Mouse (Mus musculus) MEL (cell line): Measurements from ENCODE around the gene Gm37240. TPM values are rescaled to one million over a fixed set of nuclear protein-coding genes. Genes with fewer than 3 reads are reported as not detected.

Experiments
- DNase-seq: peaks from one replicate; pipeline ENCODE4 v3.0.0; 2011; ENCODE audit warnings: low read depth, low spot score
- H3K27ac ChIP-seq: 2 replicates; pipeline ENCODE4 v1.5.1; 2012; ENCODE audit warnings: low read depth, mild to moderate bottlenecking, control low read depth, low read length, moderate library complexity; ENCODE audit not compliant: control insufficient read depth
- H3K27me3 ChIP-seq, 2 experiments: fragments of 150-350 bp in 1 of 2; sonication (generic) in 1 of 2; 2 replicates each; pipeline ENCODE4 v1.6.1; 2012; ENCODE audit warnings: low read length in 2 of 2, mild to moderate bottlenecking in 2 of 2, improper control_type of control experiment in 1 of 2, moderate library complexity in 1 of 2; ENCODE audit not compliant: insufficient read depth in 2 of 2, control insufficient read depth in 1 of 2
- H3K36me3 ChIP-seq, 2 experiments: 2 replicates each; pipeline ENCODE4 v1.6.1; 2012 to 2014; ENCODE audit warnings: low read length in 2 of 2, improper control_type of control experiment in 1 of 2, inconsistent platforms in 1 of 2, mild to moderate bottlenecking in 1 of 2; ENCODE audit not compliant: insufficient read depth in 2 of 2, control insufficient read depth in 1 of 2
- H3K4me1 ChIP-seq, 2 experiments: fragments of 150-350 bp in 1 of 2; sonication (generic) in 1 of 2; 2 replicates each; pipeline ENCODE4 v1.6.1; 2012; ENCODE audit warnings: low read length in 2 of 2, improper control_type of control experiment in 1 of 2, mild to moderate bottlenecking in 1 of 2; ENCODE audit not compliant: insufficient read depth in 2 of 2, control insufficient read depth in 1 of 2
- H3K4me3 ChIP-seq, 2 experiments: fragments of 150-350 bp in 1 of 2; sonication (generic) in 1 of 2; 2 replicates each; pipeline ENCODE4 v1.5.1; 2012; ENCODE audit warnings: low read depth in 2 of 2, low read length in 2 of 2, mild to moderate bottlenecking in 2 of 2, moderate library complexity in 2 of 2, control low read depth in 1 of 2, improper control_type of control experiment in 1 of 2; ENCODE audit not compliant: control insufficient read depth in 1 of 2, insufficient read depth in 1 of 2
- H3K79me2 ChIP-seq: 2 replicates; pipeline ENCODE4 v1.6.1; 2012; ENCODE audit warnings: mild to moderate bottlenecking, low read length, moderate library complexity; ENCODE audit not compliant: control insufficient read depth, poor library complexity, insufficient read depth
- H3K9ac ChIP-seq: 2 replicates; pipeline ENCODE4 v1.6.1; 2012; ENCODE audit warnings: low read depth, mild to moderate bottlenecking, control low read depth, low read length, moderate library complexity; ENCODE audit not compliant: control insufficient read depth, poor library complexity, severe bottlenecking
- H3K9me3 ChIP-seq: fragments of 150-350 bp; sonication (generic); replicated peaks from 2 replicates; pipeline ENCODE4 v1.6.1; 2012; ENCODE audit warnings: mild to moderate bottlenecking, low read length, improper control_type of control experiment, moderate library complexity; ENCODE audit not compliant: insufficient read depth
- CHD2 ChIP-seq: IDR thresholded peaks from 2 replicates; pipeline ENCODE4 v1.6.1; 2011; ENCODE audit warnings: low read length, improper control_type of control experiment
- CTCF ChIP-seq, 3 experiments: IDR thresholded peaks in 2 of 3; conservative IDR thresholded peaks in 1 of 3; 2 replicates each; pipeline ENCODE4 v1.5.1; 2011 to 2012; ENCODE audit warnings: low read length in 3 of 3, low read depth in 2 of 3, mild to moderate bottlenecking in 2 of 3, improper control_type of control experiment in 1 of 3, inconsistent platforms in 1 of 3, mixed read lengths in 1 of 3, moderate library complexity in 1 of 3; ENCODE audit not compliant: control insufficient read depth in 1 of 3, insufficient read depth in 1 of 3, poor library complexity in 1 of 3, severe bottlenecking in 1 of 3
- E2F4 ChIP-seq: IDR thresholded peaks from 2 replicates; pipeline ENCODE4 v1.6.1; 2011; ENCODE audit warnings: low read depth, low read length, improper control_type of control experiment, borderline replicate concordance
- ELF1 ChIP-seq: IDR thresholded peaks from 2 replicates; pipeline ENCODE4 v1.6.1; 2014; ENCODE audit warnings: low read depth, mild to moderate bottlenecking, inconsistent platforms, low read length, improper control_type of control experiment, moderate library complexity
- GABPA ChIP-seq: IDR thresholded peaks from 2 replicates; pipeline ENCODE4 v1.6.1; 2012; ENCODE audit warnings: low read depth, mild to moderate bottlenecking, inconsistent platforms, low read length, improper control_type of control experiment, moderate library complexity
- GATA1 ChIP-seq: IDR thresholded peaks from 2 replicates; pipeline ENCODE4 v1.6.1; 2011; ENCODE audit warnings: low read depth, low read length, improper control_type of control experiment
- HCFC1 ChIP-seq: IDR thresholded peaks from 2 replicates; pipeline ENCODE4 v1.6.1; 2012; ENCODE audit warnings: low read depth, mild to moderate bottlenecking, inconsistent platforms, low read length, improper control_type of control experiment, moderate library complexity
- JUND ChIP-seq: IDR thresholded peaks from 2 replicates; pipeline ENCODE4 v1.6.1; 2011; ENCODE audit warnings: low read depth, mild to moderate bottlenecking, improper control_type of control experiment, low read length
- KAT2A ChIP-seq: conservative IDR thresholded peaks from 2 replicates; pipeline ENCODE4 v1.6.1; 2012; ENCODE audit warnings: low read depth, low read length, improper control_type of control experiment, inconsistent platforms
- MAFK ChIP-seq: IDR thresholded peaks from 2 replicates; pipeline ENCODE4 v1.6.1; 2011; ENCODE audit warnings: low read depth, mild to moderate bottlenecking, low read length, improper control_type of control experiment, borderline replicate concordance
- MAX ChIP-seq: IDR thresholded peaks from 2 replicates; pipeline ENCODE4 v1.6.1; 2011; ENCODE audit warnings: low read length, improper control_type of control experiment
- MAZ ChIP-seq: IDR thresholded peaks from 2 replicates; pipeline ENCODE4 v1.6.1; 2012; ENCODE audit warnings: low read depth, mild to moderate bottlenecking, inconsistent platforms, low read length, improper control_type of control experiment
- MEF2A ChIP-seq: IDR thresholded peaks from 2 replicates; pipeline ENCODE4 v1.6.1; 2014; ENCODE audit warnings: low read depth, mild to moderate bottlenecking, inconsistent platforms, low read length, improper control_type of control experiment; ENCODE audit not compliant: poor library complexity, insufficient replicate concordance, severe bottlenecking; ENCODE audit errors: extremely low read depth
- MXI1 ChIP-seq: IDR thresholded peaks from 2 replicates; pipeline ENCODE4 v1.6.1; 2011; ENCODE audit warnings: mild to moderate bottlenecking, low read depth, low read length, improper control_type of control experiment
- MYB ChIP-seq: IDR thresholded peaks from 2 replicates; pipeline ENCODE4 v1.6.1; 2011; ENCODE audit warnings: mild to moderate bottlenecking, low read depth, low read length, improper control_type of control experiment
- MYC ChIP-seq: IDR thresholded peaks from 2 replicates; pipeline ENCODE4 v1.6.1; 2011; ENCODE audit warnings: low read depth, mild to moderate bottlenecking, low read length, improper control_type of control experiment, moderate library complexity
- NRF1 ChIP-seq: IDR thresholded peaks from 2 replicates; pipeline ENCODE4 v1.6.1; 2014; ENCODE audit warnings: low read depth, mild to moderate bottlenecking, inconsistent platforms, low read length, improper control_type of control experiment, moderate library complexity; ENCODE audit not compliant: poor library complexity, insufficient read depth, severe bottlenecking
- RAD21 ChIP-seq: IDR thresholded peaks from 2 replicates; pipeline ENCODE4 v1.6.1; 2011; ENCODE audit warnings: mild to moderate bottlenecking, low read depth, low read length, improper control_type of control experiment
- RCOR1 ChIP-seq: IDR thresholded peaks from 2 replicates; pipeline ENCODE4 v1.6.1; 2012; ENCODE audit warnings: low read depth, mild to moderate bottlenecking, inconsistent platforms, low read length, improper control_type of control experiment
- SIN3A ChIP-seq: IDR thresholded peaks from 2 replicates; pipeline ENCODE4 v1.6.1; 2012; ENCODE audit warnings: low read length, improper control_type of control experiment, inconsistent platforms
- TAL1 ChIP-seq: IDR thresholded peaks from 2 replicates; pipeline ENCODE4 v1.6.1; 2012; ENCODE audit warnings: mild to moderate bottlenecking, inconsistent platforms, low read length, moderate library complexity, mixed read lengths
- TBP ChIP-seq: IDR thresholded peaks from 2 replicates; pipeline ENCODE4 v1.8.0; 2011; ENCODE audit warnings: low read depth, low read length, improper control_type of control experiment
- TCF12 ChIP-seq: IDR thresholded peaks from 2 replicates; pipeline ENCODE4 v1.6.1; 2014; ENCODE audit warnings: low read depth, mild to moderate bottlenecking, inconsistent platforms, low read length, improper control_type of control experiment, moderate library complexity
- UBTF ChIP-seq: IDR thresholded peaks from 2 replicates; pipeline ENCODE4 v1.6.1; 2012; ENCODE audit warnings: low read depth, mild to moderate bottlenecking, inconsistent platforms, low read length, improper control_type of control experiment, moderate library complexity, borderline replicate concordance; ENCODE audit not compliant: insufficient read depth
- ZC3H11A ChIP-seq: IDR thresholded peaks from 2 replicates; pipeline ENCODE4 v1.6.1; 2012; ENCODE audit warnings: low read depth, mild to moderate bottlenecking, inconsistent platforms, low read length, improper control_type of control experiment
- ZKSCAN1 ChIP-seq: IDR thresholded peaks from 2 replicates; pipeline ENCODE4 v1.6.1; 2012; ENCODE audit warnings: low read depth, mild to moderate bottlenecking, inconsistent platforms, low read length, improper control_type of control experiment, moderate library complexity
- ZNF384 ChIP-seq: IDR thresholded peaks from 2 replicates; pipeline ENCODE4 v1.6.1; 2012; ENCODE audit warnings: low read depth, mild to moderate bottlenecking, inconsistent platforms, low read length, improper control_type of control experiment
- polyA plus RNA-seq, 2 experiments: library from polyadenylated mRNA; stranded (reverse) in 1 of 2; unstranded in 1 of 2; fragments of >175 nt in 1 of 2; fragments of >200 nt in 1 of 2; gene quantifications; 2 replicates each; pipeline versions ENCODE4 v1.2.1 to v1.2.4; 2012; ENCODE audit warnings: low replicate concordance in 2 of 2, low read depth in 1 of 2; ENCODE audit not compliant: insufficient read length in 2 of 2, insufficient read depth in 1 of 2, missing spikeins in 1 of 2
- total RNA-seq: library from RNA; depleted of rRNA; stranded (reverse); fragments of 300-350 nt; gene quantifications from 2 replicates; pipeline ENCODE4 v1.2.3, GENCODE M21; 2012

Gm37240 gene
- total and polyA plus RNA-seq, 3 experiments = 0.04 TPM; not detected in 2

GRCm38 (mm10) chr3:84771980-84772379 lies 1115.3 kb downstream of the Gm37240 start (continued):
- TF ChIP-seq UBTF (no peak), MXI1 (no peak), TAL1 (peak; percentile 75), JUND (no peak), MAZ (peak; percentile 57), GABPA (no peak), SIN3A (peak; percentile 48; the same call in 1 of the 2 replicates), MEF2A (no peak), ELF1 (no peak), TCF12 (peak; percentile 91), RCOR1 (peak; percentile 68), ZNF384 (peak; percentile 49), KAT2A (no peak), E2F4 (no peak), CHD2 (peak; percentile 72), RAD21 (no peak), GATA1 (peak; percentile 95), MAX (no peak; the same call in 1 of the 2 replicates), NRF1 (no peak)
- TF ChIP-seq, all 39 proteins: peak for 15

- H3K27me3 ChIP-seq = no peaks in the 10 kb centered on the region
- DNase-seq = no peak
- H3K4me1 ChIP-seq = peaks cover 0 to 12% of the 10 kb centered on the region in 2 experiments; a peak in 2 of 4 replicates
- no peak overlapping the region for H3K27ac ChIP-seq
- no peaks in the 10 kb centered on the region for H3K79me2 ChIP-seq
- H3K9me3 ChIP-seq = no peaks in the 10 kb centered on the region
- TF ChIP-seq MYB (no peak), CTCF (IDR thresholded peaks at IDR 0.05 in 2 of 3, conservative IDR thresholded peaks at IDR 0.05 in 1 of 3; ENCODE audit: control insufficient read depth in 1 of 3, insufficient read depth in 1 of 3, low read depth in 2 of 3, low read length in 3 of 3, poor library complexity in 1 of 3, severe bottlenecking in 1 of 3) (no peak), ZC3H11A (no peak), MAFK (no peak), ZKSCAN1 (no peak), HCFC1 (no peak), MYC (no peak), TBP (no peak), TCF12 (no peak)
- H3K4me3 ChIP-seq = no peak overlapping the region
- peaks cover 0 to 12% of the 10 kb centered on the region in 2 experiments; a peak in 2 of 4 replicates for H3K36me3 ChIP-seq
- H3K9ac ChIP-seq = no peak overlapping the region
These were observed 1116.8 kb downstream of the Gm37240 start for GRCm38 (mm10) chr3:84770518-84770917.
